Mouse (Mus musculus): Measurements from ENCODE around the gene Elf1.

Gene Elf1

GRCm38 (mm10) chr14:79490246-79490645, 9.3 kb downstream of the Elf1 start:
- no peak for DNase-seq

- no peak for DNase-seq
Observed at GRCm38 (mm10) chr14:79494349-79494748, 13.4 kb downstream of the Elf1 start.

GRCm38 (mm10) chr14:79499326-79499725, 18.3 kb downstream of the Elf1 start:
- no peak for DNase-seq

GRCm38 (mm10) chr14:79500756-79501155, 19.8 kb downstream of the Elf1 start:
- no peak for DNase-seq

- DNase-seq, result peak in 1 of 2 experiments; percentile 60
Observed at GRCm38 (mm10) chr14:79503371-79504075, 22.5 kb downstream of the Elf1 start.

GRCm38 (mm10) chr14:79504246-79505006, 23.4 kb downstream of the Elf1 start:
- DNase-seq, result no peak

- DNase-seq, result no peak
Observed at GRCm38 (mm10) chr14:79506207-79506606, 25.2 kb downstream of the Elf1 start.

- DNase-seq, result no peak
Observed at GRCm38 (mm10) chr14:79507846-79508245, 26.9 kb downstream of the Elf1 start.

- no peak for DNase-seq
Observed at GRCm38 (mm10) chr14:79508662-79509305, 27.8 kb downstream of the Elf1 start.

GRCm38 (mm10) chr14:79511521-79511920, 30.5 kb downstream of the Elf1 start:
- DNase-seq, result peak in 1 of 2 experiments; percentile 42

- no peak for DNase-seq
Observed at GRCm38 (mm10) chr14:79513951-79514350, 33.0 kb downstream of the Elf1 start.

- DNase-seq, result no peak
Observed at GRCm38 (mm10) chr14:79515100-79515499, 34.1 kb downstream of the Elf1 start.

GRCm38 (mm10) chr14:79515511-79516242, 34.7 kb downstream of the Elf1 start:
- DNase-seq, result peak in 1 of 2 experiments; percentile 51

- DNase-seq, result no peak
Observed at GRCm38 (mm10) chr14:79516243-79516610, 35.2 kb downstream of the Elf1 start.

- no peak for DNase-seq
Observed at GRCm38 (mm10) chr14:79516751-79517150, 35.8 kb downstream of the Elf1 start.

GRCm38 (mm10) chr14:79517185-79517740, 36.3 kb downstream of the Elf1 start:
- DNase-seq, result no peak

GRCm38 (mm10) chr14:79518123-79518522, 37.1 kb downstream of the Elf1 start:
- no peak for DNase-seq

- DNase-seq, result no peak
Observed at GRCm38 (mm10) chr14:79518761-79519662, 38.0 kb downstream of the Elf1 start.

GRCm38 (mm10) chr14:79519663-79519975, 38.6 kb downstream of the Elf1 start:
- DNase-seq, result no peak

- no peak for DNase-seq
Observed at GRCm38 (mm10) chr14:79520612-79521011, 39.6 kb downstream of the Elf1 start.

- no peak for DNase-seq
Observed at GRCm38 (mm10) chr14:79521056-79521455, 40.1 kb downstream of the Elf1 start.
